Mouse (Mus musculus) hindbrain, embryonic 13.5 days (tissue): ENCODE data around the gene Scgb1b17. TPM values are rescaled to one million over a fixed set of nuclear protein-coding genes. Genes with fewer than 3 reads are reported as not detected.
"Not testable (repeated sequence)": the region's sequence is repeated elsewhere in the genome, so short reads cannot be mapped to it uniquely, and the experiment has no call there.

ENCODE experiments used
- ATAC-seq: fragments of 200-750 bp; cut with Nextera tagmentation; 2 replicates; pipeline ENCODE4 v1.8.0; 2017; ENCODE audit warnings: moderate TSS enrichment; ENCODE audit not compliant: low FRiP score
- H3K27ac ChIP-seq: fragments of 300-500 bp; sonication (generic); 2 replicates; pipeline ENCODE4 v1.5.1; 2015; ENCODE audit warnings: inconsistent platforms, mild to moderate bottlenecking, moderate library complexity
- H3K27me3 ChIP-seq: fragments of 300-500 bp; sonication (generic); 2 replicates; pipeline ENCODE4 v1.6.1; 2015; ENCODE audit warnings: mild to moderate bottlenecking, inconsistent platforms
- H3K36me3 ChIP-seq: fragments of 300-500 bp; sonication (generic); 2 replicates; pipeline ENCODE4 v1.6.1; 2015; ENCODE audit warnings: mild to moderate bottlenecking, inconsistent platforms
- H3K4me1 ChIP-seq: fragments of 300-500 bp; sonication (generic); replicated peaks from 2 replicates; pipeline ENCODE4 v1.6.1; 2015; ENCODE audit warnings: inconsistent platforms
- H3K4me2 ChIP-seq: fragments of 300-500 bp; sonication (generic); 2 replicates; pipeline ENCODE4 v1.6.1; 2015; ENCODE audit warnings: inconsistent platforms, mild to moderate bottlenecking, moderate library complexity
- H3K4me3 ChIP-seq: fragments of 300-500 bp; sonication (generic); 2 replicates; pipeline ENCODE4 v1.5.1; 2015; ENCODE audit warnings: mild to moderate bottlenecking, inconsistent platforms
- H3K9ac ChIP-seq: fragments of 300-500 bp; sonication (generic); 2 replicates; pipeline ENCODE4 v1.6.1; 2015; ENCODE audit warnings: mild to moderate bottlenecking, inconsistent platforms
- H3K9me3 ChIP-seq: fragments of 300-500 bp; sonication (generic); 2 replicates; pipeline ENCODE4 v1.6.1; 2016; ENCODE audit warnings: inconsistent platforms
- polyA plus RNA-seq: library from polyadenylated mRNA; unstranded; fragments of >200 nt; fragmentation: Nextera tagmentation; extraction: Ambion mirVana; gene quantifications from 2 replicates; pipeline ENCODE4 v1.2.1, GENCODE M21; 2015

Gene Scgb1b17
- polyA plus RNA-seq, result not detected in 2 replicates

DNA sequence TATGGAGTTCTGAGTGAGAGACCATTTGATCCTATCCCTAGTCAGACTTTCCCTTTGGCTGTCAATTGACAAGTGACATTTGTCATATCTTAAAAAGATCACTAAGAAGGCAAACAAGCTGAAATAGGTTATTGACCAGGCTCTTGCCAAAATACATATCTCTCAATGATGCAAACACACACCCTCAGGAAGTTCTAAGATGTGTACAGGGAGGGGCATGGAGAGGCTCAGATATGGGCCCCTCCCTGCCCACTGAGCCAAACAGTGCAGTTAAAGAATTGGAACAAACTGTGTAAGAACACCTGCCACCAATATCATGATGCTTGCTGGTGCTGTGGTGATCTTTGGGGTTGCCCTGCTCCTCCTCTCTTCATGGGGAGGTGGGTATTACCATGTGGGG lies at the start of gene Scgb1b17:
Gene Scgb1b17 (plus strand): TSS at position 301 of the 400 bp plus-strand sequence.
- not testable (repeated sequence) for H3K27me3 ChIP-seq, H3K4me3 ChIP-seq, H3K27ac ChIP-seq, ATAC-seq, H3K4me1 ChIP-seq, H3K36me3 ChIP-seq, H3K4me2 ChIP-seq, H3K9ac ChIP-seq, H3K9me3 ChIP-seq

DNA sequence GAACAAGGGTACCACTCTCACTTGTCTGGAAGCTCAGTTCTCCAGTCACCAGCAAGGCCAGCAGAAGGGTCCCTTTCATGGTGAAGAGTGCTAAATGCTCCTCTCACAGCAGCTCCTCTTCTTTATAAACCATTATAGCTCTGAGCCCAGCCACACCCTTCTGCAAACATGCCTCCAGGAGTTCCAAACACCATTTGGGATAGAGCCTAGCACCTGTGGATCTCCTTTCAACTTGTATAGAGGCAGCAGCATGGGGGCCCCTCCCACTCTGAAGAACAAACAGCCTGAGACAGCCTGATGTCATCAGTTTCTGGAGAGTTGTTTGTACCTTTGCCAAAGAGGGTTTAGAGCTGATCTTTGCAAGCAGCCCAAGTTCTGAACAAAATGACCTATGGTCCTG lies 6.8 kb upstream of the Scgb1b17 start, which contains the start of gene Scgb2b17:
Gene Scgb2b17 (minus strand): TSS at position 101 of the 400 bp plus-strand sequence.
- not testable (repeated sequence) for H3K4me1 ChIP-seq, ATAC-seq, H3K9ac ChIP-seq, H3K4me2 ChIP-seq, H3K36me3 ChIP-seq, H3K27ac ChIP-seq, H3K27me3 ChIP-seq, H3K9me3 ChIP-seq, H3K4me3 ChIP-seq

Other genes with a start within 250 kb of the Scgb1b17 start
- not detected in 2 replicates for gene Scgb2b15, start 233.8 kb upstream of the Scgb1b17 start, polyA plus RNA-seq
- gene Scgb1b15, start 226.9 kb upstream of the Scgb1b17 start, polyA plus RNA-seq, result not detected in 2 replicates
- gene Scgb2b17, start 6.9 kb upstream of the Scgb1b17 start, polyA plus RNA-seq, result not detected in 2 replicates
- gene Scgb2b18, start 110.4 kb downstream of the Scgb1b17 start, polyA plus RNA-seq, result not detected in 2 replicates
- not detected in 2 replicates for gene Scgb1b18, start 122.1 kb downstream of the Scgb1b17 start, polyA plus RNA-seq
- not detected in 2 replicates for gene Scgb2b19, start 216.9 kb downstream of the Scgb1b17 start, polyA plus RNA-seq
- gene Scgb1b19, start 223.8 kb downstream of the Scgb1b17 start, polyA plus RNA-seq, result not detected in 2 replicates